Mouse (Mus musculus) heart, embryonic 15.5 days (tissue): Measurements from ENCODE around the gene Ctse. TPM values are rescaled to one million over a fixed set of nuclear protein-coding genes. Genes with fewer than 3 reads are reported as not detected.
A peak's percentile ranks its signal among the peaks of the same experiment; 100 is the strongest.

ENCODE experiments used
- ATAC-seq: fragments of 200-750 bp; cut with Nextera tagmentation; replicated peaks from 2 replicates; pipeline ENCODE4 v1.8.0; 2017; ENCODE audit warnings: low read depth, moderate TSS enrichment; ENCODE audit not compliant: insufficient number of reproducible peaks, insufficient read depth, low FRiP score
- H3K27ac ChIP-seq: fragments of 300-500 bp; sonication (generic); 2 replicates; pipeline ENCODE4 v1.5.1; 2015; ENCODE audit warnings: mild to moderate bottlenecking, inconsistent platforms
- H3K27me3 ChIP-seq: fragments of 300-500 bp; sonication (generic); 2 replicates; pipeline ENCODE4 v1.6.1; 2015; ENCODE audit warnings: inconsistent platforms
- H3K36me3 ChIP-seq: fragments of 300-500 bp; sonication (generic); 2 replicates; pipeline ENCODE4 v1.6.1; 2015; ENCODE audit warnings: mild to moderate bottlenecking, inconsistent platforms
- H3K4me1 ChIP-seq: fragments of 300-500 bp; sonication (generic); replicated peaks from 2 replicates; pipeline ENCODE4 v1.6.1; 2015; ENCODE audit warnings: inconsistent platforms
- H3K4me2 ChIP-seq: fragments of 300-500 bp; sonication (generic); 2 replicates; pipeline ENCODE4 v1.6.1; 2015; ENCODE audit warnings: inconsistent platforms, mild to moderate bottlenecking, moderate library complexity
- H3K4me3 ChIP-seq: fragments of 300-500 bp; sonication (generic); 2 replicates; pipeline ENCODE4 v1.5.1; 2015; ENCODE audit warnings: mild to moderate bottlenecking, inconsistent platforms
- H3K9ac ChIP-seq: fragments of 300-500 bp; sonication (generic); 2 replicates; pipeline ENCODE4 v1.6.1; 2015; ENCODE audit warnings: mild to moderate bottlenecking, inconsistent platforms
- H3K9me3 ChIP-seq: fragments of 300-500 bp; sonication (generic); replicated peaks from 2 replicates; pipeline ENCODE4 v1.6.1; 2016; ENCODE audit warnings: inconsistent platforms
- WGBS: fragments of 180-500 bp; shearing (Covaris S2); methylation state at CpG from one replicate; pipeline ENCODE4 v1.1.7; 2015; ENCODE audit warnings: mixed read lengths; 5-methylcytosine and 5-hydroxymethylcytosine counted together
- polyA plus RNA-seq: library from polyadenylated mRNA; unstranded; fragments of >200 nt; fragmentation: Nextera tagmentation; extraction: Ambion mirVana; gene quantifications from 2 replicates; pipeline ENCODE4 v1.2.1, GENCODE M21; 2015

Ctse gene
- polyA plus RNA-seq, 1 experiment from 2014 or later, result 0.28 TPM

GRCm38 (mm10) chr1:131657945-131658354 lies 19.8 kb downstream of the Ctse start:
- H3K27ac ChIP-seq, result no peak overlapping the region
- peak; percentile 54; the same call in 1 of the 2 replicates for ATAC-seq

GRCm38 (mm10) chr1:131659512-131660085 lies 21.5 kb downstream of the Ctse start:
- Histone ChIP-seq H3K4me3 (no peak overlapping the region), H3K4me2 (no peak overlapping the region), H3K27ac (no peak overlapping the region), H3K9me3 (no peaks in the 10 kb centered on the region), H3K9ac (no peak overlapping the region), H3K27me3 (no peaks in the 10 kb centered on the region), H3K4me1 (peaks cover 4% of the 10 kb centered on the region; the same call in 1 of the 2 replicates), H3K36me3 (no peaks in the 10 kb centered on the region)
- ATAC-seq, result no peak
- whole genome bisulfite sequencing, result 64% methylated on average over 5 of the region's 5 CpGs

More at GRCm38 (mm10) chr1:131657945-131658354, 19.8 kb downstream of the Ctse start:
- H3K9ac ChIP-seq, result no peak overlapping the region
- H3K36me3 ChIP-seq, result no peaks in the 10 kb centered on the region
- no peaks in the 10 kb centered on the region for H3K9me3 ChIP-seq
- 0 out of 2 replicates have a peak overlapping the region, but pooled peaks have one; percentile 8 for H3K4me3 ChIP-seq
- WGBS, result under 1% methylated on average over 11 of the region's 11 CpGs
- H3K27me3 ChIP-seq, result no peaks in the 10 kb centered on the region
- peak overlapping the region; percentile 33 for H3K4me2 ChIP-seq
- H3K4me1 ChIP-seq, result peaks cover 4% of the 10 kb centered on the region; the same call in 1 of the 2 replicates

GRCm38 (mm10) chr1:131660266-131660665 lies 22.2 kb downstream of the Ctse start:
- Histone ChIP-seq H3K36me3 (no peaks in the 10 kb centered on the region), H3K9me3 (no peaks in the 10 kb centered on the region), H3K27ac (no peak overlapping the region), H3K4me2 (no peak overlapping the region), H3K4me1 (peaks cover 4% of the 10 kb centered on the region; the same call in 1 of the 2 replicates), H3K27me3 (no peaks in the 10 kb centered on the region), H3K9ac (no peak overlapping the region), H3K4me3 (no peak overlapping the region)
- 78% methylated on average over 2 of the region's 2 CpGs for WGBS
- ATAC-seq, result no peak

GRCm38 (mm10) chr1:131660716-131661472 lies 22.8 kb downstream of the Ctse start:
- peaks cover 4% of the 10 kb centered on the region; the same call in 1 of the 2 replicates for H3K4me1 ChIP-seq
- no peak overlapping the region for H3K4me2 ChIP-seq
- no peaks in the 10 kb centered on the region for H3K27me3 ChIP-seq
- no peak for ATAC-seq
- no peak overlapping the region for H3K27ac ChIP-seq
- no peaks in the 10 kb centered on the region for H3K9me3 ChIP-seq
- 71% methylated on average over 7 of the region's 7 CpGs for whole genome bisulfite sequencing
- no peak overlapping the region for H3K9ac ChIP-seq
- no peak overlapping the region for H3K4me3 ChIP-seq
- H3K36me3 ChIP-seq, result no peaks in the 10 kb centered on the region

- H3K36me3 ChIP-seq, result no peaks in the 10 kb centered on the region
- H3K9me3 ChIP-seq, result no peaks in the 10 kb centered on the region
- H3K4me2 ChIP-seq, result no peak overlapping the region
- WGBS, result 57% methylated on average over 3 of the region's 3 CpGs
- H3K27me3 ChIP-seq, result no peaks in the 10 kb centered on the region
- H3K9ac ChIP-seq, result no peak overlapping the region
- H3K27ac ChIP-seq, result no peak overlapping the region
- ATAC-seq, result no peak
- peaks cover 4% of the 10 kb centered on the region; the same call in 1 of the 2 replicates for H3K4me1 ChIP-seq
- no peak overlapping the region for H3K4me3 ChIP-seq
Measured at GRCm38 (mm10) chr1:131661749-131662148, 23.6 kb downstream of the Ctse start.

- H3K4me3 ChIP-seq, result no peak overlapping the region
- no peaks in the 10 kb centered on the region for H3K36me3 ChIP-seq
- H3K27ac ChIP-seq, result no peak overlapping the region
- H3K9ac ChIP-seq, result no peak overlapping the region
- WGBS, result 75% methylated on average over 9 of the region's 9 CpGs
- no peaks in the 10 kb centered on the region for H3K4me1 ChIP-seq
- H3K27me3 ChIP-seq, result no peaks in the 10 kb centered on the region
- H3K9me3 ChIP-seq, result no peaks in the 10 kb centered on the region
- no peak overlapping the region for H3K4me2 ChIP-seq
- ATAC-seq, result no peak
Measured at GRCm38 (mm10) chr1:131663286-131663995, 25.3 kb downstream of the Ctse start.

GRCm38 (mm10) chr1:131664136-131664535 lies 26.0 kb downstream of the Ctse start:
- no peak for ATAC-seq
- no peak overlapping the region for H3K4me2 ChIP-seq
- H3K36me3 ChIP-seq, result no peaks in the 10 kb centered on the region
- no peak overlapping the region for H3K4me3 ChIP-seq
- no peak overlapping the region for H3K9ac ChIP-seq
- no peak overlapping the region for H3K27ac ChIP-seq
- H3K27me3 ChIP-seq, result no peaks in the 10 kb centered on the region
- WGBS, result 81% methylated on average over 5 of the region's 5 CpGs
- H3K4me1 ChIP-seq, result no peaks in the 10 kb centered on the region
- H3K9me3 ChIP-seq, result no peaks in the 10 kb centered on the region

GRCm38 (mm10) chr1:131665886-131666285 lies 27.8 kb downstream of the Ctse start:
- Histone ChIP-seq H3K9me3 (no peaks in the 10 kb centered on the region), H3K27me3 (no peaks in the 10 kb centered on the region), H3K9ac (no peak overlapping the region), H3K27ac (no peak overlapping the region), H3K4me2 (no peak overlapping the region), H3K36me3 (no peaks in the 10 kb centered on the region), H3K4me3 (no peak overlapping the region), H3K4me1 (no peaks in the 10 kb centered on the region)
- ATAC-seq, result no peak
- 70% methylated on average over 1 of the region's 1 CpGs for WGBS

- no peak overlapping the region for H3K4me3 ChIP-seq
- H3K27ac ChIP-seq, result no peak overlapping the region
- no peaks in the 10 kb centered on the region for H3K27me3 ChIP-seq
- H3K4me1 ChIP-seq, result no peaks in the 10 kb centered on the region
- WGBS, result 85% methylated on average over 8 of the region's 8 CpGs
- H3K36me3 ChIP-seq, result no peaks in the 10 kb centered on the region
- no peak overlapping the region for H3K4me2 ChIP-seq
- ATAC-seq, result no peak
- H3K9me3 ChIP-seq, result no peaks in the 10 kb centered on the region
- no peak overlapping the region for H3K9ac ChIP-seq
Measured at GRCm38 (mm10) chr1:131671113-131671512, 33.0 kb downstream of the Ctse start.

- no peak overlapping the region for H3K27ac ChIP-seq
- no peaks in the 10 kb centered on the region for H3K27me3 ChIP-seq
- no peak for ATAC-seq
- no peaks in the 10 kb centered on the region for H3K36me3 ChIP-seq
- no peaks in the 10 kb centered on the region for H3K4me1 ChIP-seq
- no peak overlapping the region for H3K9ac ChIP-seq
- H3K9me3 ChIP-seq, result no peaks in the 10 kb centered on the region
- no peak overlapping the region for H3K4me2 ChIP-seq
- 69% methylated on average over 7 of the region's 7 CpGs for WGBS
- H3K4me3 ChIP-seq, result no peak overlapping the region
Measured at GRCm38 (mm10) chr1:131672361-131672760, 34.3 kb downstream of the Ctse start.

GRCm38 (mm10) chr1:131679644-131680043 lies 41.5 kb downstream of the Ctse start:
- Histone ChIP-seq H3K4me3 (no peak overlapping the region), H3K27ac (no peak overlapping the region), H3K9ac (no peak overlapping the region), H3K4me2 (no peak overlapping the region), H3K9me3 (no peaks in the 10 kb centered on the region), H3K4me1 (no peaks in the 10 kb centered on the region), H3K27me3 (no peaks in the 10 kb centered on the region), H3K36me3 (no peaks in the 10 kb centered on the region)
- no peak for ATAC-seq
- 59% methylated on average over 5 of the region's 5 CpGs for WGBS
